Mouse (Mus musculus) spleen, adult 2 months (tissue): ENCODE measurements at regions not wholly inside any gene's neighbourhood (a gene's known extent, or its start where the extent isn't known, plus 50 kb on each side); places are given as distances from the start of the nearest gene placed in this dataset.

Experiments used
- DNase-seq, 2 experiments: peaks; one replicate each; pipeline versions ENCODE4 v3.0.0 to v3.0.0-alpha.2; 2012 to 2021; ENCODE audit warnings: low spot score in 2 of 2, low read depth in 1 of 2
- H3K27ac ChIP-seq: fragments of 200-500 bp; 2 replicates; pipeline ENCODE4 v1.5.1; 2012; ENCODE audit warnings: low read length, inconsistent platforms; ENCODE audit not compliant: insufficient read depth
- H3K27me3 ChIP-seq: fragments of 200-500 bp; 2 replicates; pipeline ENCODE4 v1.6.1; 2012; ENCODE audit warnings: mild to moderate bottlenecking, moderate library complexity, low read length, inconsistent platforms; ENCODE audit not compliant: control insufficient read depth, insufficient read depth
- H3K36me3 ChIP-seq: fragments of 200-500 bp; 2 replicates; pipeline ENCODE4 v1.6.1; 2012; ENCODE audit warnings: mild to moderate bottlenecking, low read length, inconsistent platforms; ENCODE audit not compliant: control insufficient read depth, insufficient read depth
- H3K4me1 ChIP-seq: fragments of 200-500 bp; 2 replicates; pipeline ENCODE4 v1.6.1; 2011; ENCODE audit warnings: inconsistent platforms; ENCODE audit not compliant: control insufficient read depth, insufficient read depth, insufficient read length
- H3K4me3 ChIP-seq: fragments of 200-500 bp; 2 replicates; pipeline ENCODE4 v1.5.1; 2011; ENCODE audit warnings: mild to moderate bottlenecking, inconsistent platforms; ENCODE audit not compliant: insufficient read depth, insufficient read length; ENCODE audit errors: extremely low read depth
- CTCF ChIP-seq: fragments of 200-500 bp; IDR thresholded peaks from 2 replicates; pipeline ENCODE4 v1.5.1; 2011; ENCODE audit warnings: mild to moderate bottlenecking, inconsistent platforms; ENCODE audit not compliant: insufficient read depth, insufficient read length, insufficient replicate concordance; ENCODE audit errors: extremely low read depth
- POLR2A ChIP-seq: fragments of 200-500 bp; IDR thresholded peaks from 2 replicates; pipeline ENCODE4 v1.6.1; 2011; ENCODE audit warnings: low read depth, low read length, inconsistent platforms
- WGBS: fragments of 180-500 bp; shearing (Covaris S2); methylation state at CpG from one replicate; pipeline ENCODE4 v1.1.7; 2018; 5-methylcytosine and 5-hydroxymethylcytosine counted together

- H3K27ac ChIP-seq = no peak overlapping the region
- no peaks in the 10 kb centered on the region for H3K4me1 ChIP-seq
- TF ChIP-seq CTCF (no peak), POLR2A (no peak)
- no peak for DNase-seq
- no peaks in the 10 kb centered on the region for H3K36me3 ChIP-seq
- WGBS = 79% methylated on average over 3 of the region's 3 CpGs
- no peak overlapping the region for H3K4me3 ChIP-seq
- H3K27me3 ChIP-seq = no peaks in the 10 kb centered on the region
Measured at GRCm38 (mm10) chr8:115429291-115429883, 278.2 kb downstream of the Maf start.

GRCm38 (mm10) chr8:115428528-115429290 lies 278.9 kb downstream of the Maf start:
- TF ChIP-seq CTCF = no peak
- no peak for TF ChIP-seq POLR2A
- Histone ChIP-seq H3K4me3 (no peak overlapping the region), H3K36me3 (no peaks in the 10 kb centered on the region), H3K27me3 (no peaks in the 10 kb centered on the region), H3K27ac (no peak overlapping the region), H3K4me1 (no peaks in the 10 kb centered on the region)
- no peak for DNase-seq
- 95% methylated on average over 15 of the region's 15 CpGs for WGBS

- no peak for TF ChIP-seq CTCF
- TF ChIP-seq POLR2A = no peak
- no peak overlapping the region for H3K27ac ChIP-seq
- no peaks in the 10 kb centered on the region for H3K36me3 ChIP-seq
- 77% methylated on average over 2 of the region's 2 CpGs for WGBS
- H3K4me3 ChIP-seq = no peak overlapping the region
- DNase-seq = no peak
- no peaks in the 10 kb centered on the region; the same call in 1 of the 2 replicates for H3K4me1 ChIP-seq
- no peaks in the 10 kb centered on the region for H3K27me3 ChIP-seq
Measured at GRCm38 (mm10) chr8:115428022-115428421, 279.6 kb downstream of the Maf start.

GRCm38 (mm10) chr8:115427490-115427889 lies 280.1 kb downstream of the Maf start:
- 75% methylated on average over 3 of the region's 3 CpGs for WGBS
- Histone ChIP-seq H3K27me3 (no peaks in the 10 kb centered on the region), H3K4me1 (no peaks in the 10 kb centered on the region; the same call in 1 of the 2 replicates), H3K4me3 (no peak overlapping the region), H3K27ac (no peak overlapping the region), H3K36me3 (no peaks in the 10 kb centered on the region)
- DNase-seq = no peak
- TF ChIP-seq POLR2A (no peak), CTCF (no peak)

- no peak for DNase-seq
- H3K4me1 ChIP-seq = no peaks in the 10 kb centered on the region; the same call in 1 of the 2 replicates
- H3K4me3 ChIP-seq = no peak overlapping the region
- no peaks in the 10 kb centered on the region for H3K36me3 ChIP-seq
- H3K27me3 ChIP-seq = no peaks in the 10 kb centered on the region
- 90% methylated on average over 3 of the region's 3 CpGs for WGBS
- TF ChIP-seq CTCF (no peak), POLR2A (no peak)
- no peak overlapping the region for H3K27ac ChIP-seq
Measured at GRCm38 (mm10) chr8:115426543-115426942, 281.1 kb downstream of the Maf start.

GRCm38 (mm10) chr8:115425360-115425759 lies 282.2 kb downstream of the Maf start:
- WGBS = 82% methylated on average over 2 of the region's 2 CpGs
- TF ChIP-seq POLR2A (no peak), CTCF (no peak)
- no peaks in the 10 kb centered on the region for H3K36me3 ChIP-seq
- H3K27me3 ChIP-seq = no peaks in the 10 kb centered on the region
- no peak overlapping the region for H3K27ac ChIP-seq
- no peak overlapping the region for H3K4me3 ChIP-seq
- no peak for DNase-seq
- H3K4me1 ChIP-seq = no peaks in the 10 kb centered on the region; the same call in 1 of the 2 replicates

- Histone ChIP-seq H3K27me3 (no peaks in the 10 kb centered on the region), H3K27ac (no peak overlapping the region), H3K4me1 (no peaks in the 10 kb centered on the region; the same call in 1 of the 2 replicates), H3K36me3 (no peaks in the 10 kb centered on the region), H3K4me3 (no peak overlapping the region)
- no peak for DNase-seq
- 59% methylated on average over 2 of the region's 2 CpGs for WGBS
- TF ChIP-seq CTCF = no peak
- no peak for TF ChIP-seq POLR2A
Measured at GRCm38 (mm10) chr8:115423682-115424081, 283.9 kb downstream of the Maf start.
